Mouse (Mus musculus) yolk sac, embryonic 10.5 days (tissue): ENCODE results near the gene Ros1.

ENCODE experiments used
- DNase-seq: peaks from one replicate; pipeline ENCODE4 v3.0.0-alpha.2; 2017; ENCODE audit warnings: low spot score

Ros1 gene

GRCm38 (mm10) chr10:52022413-52023212 is 172.4 kb downstream of the Ros1 start, which contains the start of gene Vgll2:
Gene Vgll2, plus strand, starts transcription at chr10:52022502.
- peak; percentile 24 for DNase-seq

DNA sequence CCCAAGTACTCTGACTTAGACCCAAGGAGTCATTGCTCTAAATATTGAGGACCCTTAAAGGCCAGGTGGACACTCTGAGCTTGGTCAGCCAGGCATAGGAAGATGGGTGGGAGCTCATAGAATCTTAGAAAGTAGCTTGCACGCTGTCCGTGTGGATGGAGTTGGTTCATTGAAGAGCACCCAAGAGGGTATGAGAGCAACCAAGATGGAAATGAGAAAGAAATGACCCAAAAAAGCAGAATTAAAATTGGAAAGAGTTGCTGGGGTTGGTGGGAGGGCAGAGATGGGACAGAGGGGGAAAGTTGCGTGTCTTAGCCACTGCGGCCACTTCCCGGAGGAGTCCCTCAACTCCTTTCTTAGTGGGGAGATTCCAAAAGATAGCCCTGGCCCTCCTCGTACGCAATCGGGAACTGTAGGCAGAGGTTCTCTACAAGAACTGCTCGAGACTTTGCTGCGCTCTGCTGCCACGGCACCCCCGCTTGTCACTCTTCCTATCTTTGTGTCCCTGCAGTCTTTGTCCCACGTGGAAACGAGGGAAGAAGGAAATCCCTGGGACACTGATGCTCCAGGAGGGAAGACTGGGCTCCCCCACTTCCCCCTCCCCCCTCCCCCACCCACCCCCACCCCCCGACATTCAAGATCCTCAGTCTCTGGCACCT is 173.2 kb downstream of the Ros1 start:
- DNase-seq = no peak

GRCm38 (mm10) chr10:52021231-52021630 is 173.8 kb downstream of the Ros1 start:
- no peak for DNase-seq

DNA sequence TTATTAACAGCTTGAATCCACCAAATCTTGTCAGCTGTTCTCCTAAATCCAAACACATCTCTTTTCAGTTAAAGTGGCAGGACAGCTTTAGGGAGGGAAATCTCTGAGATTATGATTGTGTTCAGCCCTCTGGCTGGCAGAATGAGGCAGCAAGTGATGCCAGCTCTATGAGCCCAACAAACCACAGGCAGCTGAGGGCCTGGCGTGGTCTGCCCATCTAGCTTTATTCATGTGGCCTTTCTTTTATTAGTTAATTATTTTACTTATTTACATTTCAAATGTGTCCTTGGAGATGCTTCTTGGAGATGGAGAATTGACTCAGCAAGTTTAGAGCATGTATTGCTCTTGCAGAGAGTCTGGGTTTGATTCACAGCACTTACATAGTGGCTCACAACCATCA is 176.6 kb downstream of the Ros1 start:
- DNase-seq = no peak
